Mouse (Mus musculus): ENCODE measurements around the gene Mef2c. TPM values are rescaled to one million over a fixed set of nuclear protein-coding genes. Genes with fewer than 3 reads are reported as not detected.

Gene Mef2c
- polyA plus RNA-seq, 1 experiment = 16.7 TPM

- H3K27me3 ChIP-seq (ENCODE audit: control insufficient read depth, insufficient read depth, low read length) = no peaks in the 10 kb centered on the region
- no peak for TF ChIP-seq CTCF (IDR thresholded peaks at IDR 0.05; ENCODE audit: borderline replicate concordance, insufficient read depth, low read depth, low read length)
- TF ChIP-seq POLR2A (IDR thresholded peaks at IDR 0.05; ENCODE audit: borderline replicate concordance, insufficient read depth, low read length) = no peak
- H3K4me1 ChIP-seq (ENCODE audit: control insufficient read depth, insufficient read depth, low read length) = no peaks in the 10 kb centered on the region
- no peak for DNase-seq
- no peak overlapping the region for H3K4me3 ChIP-seq (replicated peaks; ENCODE audit: insufficient read depth, low read depth, low read length)
- H3K27ac ChIP-seq (ENCODE audit: insufficient read depth, low read length) = no peak overlapping the region
- 73% methylated on average over 4 of the region's 4 CpGs for WGBS
Measured at GRCm38 (mm10) chr13:83573327-83573726, 69.5 kb downstream of the Mef2c start.

GRCm38 (mm10) chr13:83573855-83574583 is 70.2 kb downstream of the Mef2c start:
- Histone ChIP-seq H3K4me1 (ENCODE audit: control insufficient read depth, insufficient read depth, low read length) (no peaks in the 10 kb centered on the region), H3K27me3 (ENCODE audit: control insufficient read depth, insufficient read depth, low read length) (no peaks in the 10 kb centered on the region), H3K4me3 (replicated peaks; ENCODE audit: insufficient read depth, low read depth, low read length) (no peak overlapping the region), H3K27ac (ENCODE audit: insufficient read depth, low read length) (no peak overlapping the region)
- TF ChIP-seq POLR2A (IDR thresholded peaks at IDR 0.05; ENCODE audit: borderline replicate concordance, insufficient read depth, low read length) = no peak
- TF ChIP-seq CTCF (IDR thresholded peaks at IDR 0.05; ENCODE audit: borderline replicate concordance, insufficient read depth, low read depth, low read length) = no peak
- DNase-seq = no peak
- 55% methylated on average over 8 of the region's 8 CpGs for WGBS

- Histone ChIP-seq H3K4me3 (replicated peaks; ENCODE audit: insufficient read depth, low read depth, low read length) (no peak overlapping the region), H3K27ac (ENCODE audit: insufficient read depth, low read length) (no peak overlapping the region), H3K27me3 (ENCODE audit: control insufficient read depth, insufficient read depth, low read length) (no peaks in the 10 kb centered on the region), H3K4me1 (ENCODE audit: control insufficient read depth, insufficient read depth, low read length) (no peaks in the 10 kb centered on the region)
- TF ChIP-seq POLR2A (IDR thresholded peaks at IDR 0.05; ENCODE audit: borderline replicate concordance, insufficient read depth, low read length) = no peak
- TF ChIP-seq CTCF (IDR thresholded peaks at IDR 0.05; ENCODE audit: borderline replicate concordance, insufficient read depth, low read depth, low read length) = no peak
- WGBS = 87% methylated on average over 8 of the region's 8 CpGs
- no peak for DNase-seq
Measured at GRCm38 (mm10) chr13:83574866-83575265, 71.0 kb downstream of the Mef2c start.

DNA sequence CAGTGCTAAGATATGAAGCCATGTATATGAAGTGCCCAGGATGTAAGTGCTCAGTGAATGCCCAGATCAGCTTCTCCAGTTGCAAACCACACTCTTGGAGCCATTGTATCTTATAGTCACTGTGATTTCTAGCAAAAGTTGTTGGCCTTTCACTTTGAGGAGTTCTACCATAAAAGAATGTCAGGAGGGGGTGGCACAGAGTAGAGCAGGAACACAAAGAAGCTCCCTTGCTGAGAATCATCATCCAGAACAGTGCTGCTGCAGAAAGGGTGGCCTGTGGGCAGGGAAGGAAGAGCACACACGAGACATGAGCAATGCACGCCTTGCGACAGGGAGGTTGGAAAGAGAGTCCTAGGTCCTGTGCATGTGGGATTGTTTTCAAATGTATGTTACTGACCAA is 75.6 kb downstream of the Mef2c start:
- Histone ChIP-seq H3K27ac (ENCODE audit: insufficient read depth, low read length) (no peak overlapping the region), H3K4me3 (replicated peaks; ENCODE audit: insufficient read depth, low read depth, low read length) (no peak overlapping the region), H3K27me3 (ENCODE audit: control insufficient read depth, insufficient read depth, low read length) (no peaks in the 10 kb centered on the region), H3K4me1 (ENCODE audit: control insufficient read depth, insufficient read depth, low read length) (no peaks in the 10 kb centered on the region)
- TF ChIP-seq CTCF (IDR thresholded peaks at IDR 0.05; ENCODE audit: borderline replicate concordance, insufficient read depth, low read depth, low read length) (no peak), POLR2A (IDR thresholded peaks at IDR 0.05; ENCODE audit: borderline replicate concordance, insufficient read depth, low read length) (no peak)
- 93% methylated on average over 3 of the region's 3 CpGs for whole genome bisulfite sequencing
- DNase-seq = no peak

DNA sequence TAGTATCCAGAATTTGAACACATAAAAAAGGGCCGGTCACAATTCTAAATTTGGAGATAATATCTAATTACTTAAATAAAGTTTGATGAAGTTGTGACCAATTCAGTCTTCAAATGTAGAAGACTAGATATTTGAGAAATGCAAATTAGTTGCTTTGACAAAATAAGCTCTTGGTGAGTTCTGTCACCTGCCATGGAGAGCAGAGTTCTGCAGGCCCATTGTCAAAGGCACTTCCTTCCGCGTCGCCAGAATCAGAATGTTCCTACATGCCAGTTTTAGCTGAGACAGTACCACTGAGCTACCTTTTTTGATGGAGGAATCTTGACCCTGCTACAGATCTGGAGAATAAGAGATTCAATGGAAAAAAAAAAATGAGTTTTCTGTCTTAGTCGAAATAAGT is 77.0 kb downstream of the Mef2c start:
- no peak overlapping the region for H3K27ac ChIP-seq (ENCODE audit: insufficient read depth, low read length)
- no peaks in the 10 kb centered on the region for H3K4me1 ChIP-seq (ENCODE audit: control insufficient read depth, insufficient read depth, low read length)
- DNase-seq = no peak
- 85% methylated on average over 5 of the region's 5 CpGs for WGBS
- no peak for TF ChIP-seq CTCF (IDR thresholded peaks at IDR 0.05; ENCODE audit: borderline replicate concordance, insufficient read depth, low read depth, low read length)
- no peak for TF ChIP-seq POLR2A (IDR thresholded peaks at IDR 0.05; ENCODE audit: borderline replicate concordance, insufficient read depth, low read length)
- no peak overlapping the region for H3K4me3 ChIP-seq (replicated peaks; ENCODE audit: insufficient read depth, low read depth, low read length)
- H3K27me3 ChIP-seq (ENCODE audit: control insufficient read depth, insufficient read depth, low read length) = no peaks in the 10 kb centered on the region

GRCm38 (mm10) chr13:83582564-83582963 is 78.7 kb downstream of the Mef2c start:
- DNase-seq = no peak
- no peaks in the 10 kb centered on the region for H3K27me3 ChIP-seq (ENCODE audit: control insufficient read depth, insufficient read depth, low read length)
- no peaks in the 10 kb centered on the region for H3K4me1 ChIP-seq (ENCODE audit: control insufficient read depth, insufficient read depth, low read length)
- H3K27ac ChIP-seq (ENCODE audit: insufficient read depth, low read length) = no peak overlapping the region
- 80% methylated on average over 1 of the region's 1 CpGs for WGBS
- H3K4me3 ChIP-seq (replicated peaks; ENCODE audit: insufficient read depth, low read depth, low read length) = no peak overlapping the region
- TF ChIP-seq CTCF (IDR thresholded peaks at IDR 0.05; ENCODE audit: borderline replicate concordance, insufficient read depth, low read depth, low read length) (no peak), POLR2A (IDR thresholded peaks at IDR 0.05; ENCODE audit: borderline replicate concordance, insufficient read depth, low read length) (no peak)

DNA sequence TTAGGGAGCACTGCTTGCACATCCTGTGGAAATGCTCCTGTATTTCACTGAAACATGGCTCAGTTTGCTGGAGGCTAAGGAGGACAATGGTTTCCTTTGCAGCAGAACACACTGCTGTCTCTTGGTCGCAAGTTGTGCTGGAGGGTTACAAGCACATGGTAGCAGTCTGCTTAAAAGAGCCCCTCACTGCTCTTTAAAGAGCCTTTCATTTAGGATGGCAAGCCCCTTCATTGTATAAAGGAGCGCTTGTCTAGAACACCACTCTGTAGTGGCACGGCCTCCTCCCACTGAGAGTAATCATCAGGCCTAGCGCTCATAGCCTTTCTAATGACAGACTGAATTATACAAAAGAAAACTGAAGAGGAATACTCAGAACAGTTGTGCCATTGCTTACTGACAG is 80.0 kb downstream of the Mef2c start:
- Histone ChIP-seq H3K27me3 (ENCODE audit: control insufficient read depth, insufficient read depth, low read length) (no peaks in the 10 kb centered on the region), H3K4me3 (replicated peaks; ENCODE audit: insufficient read depth, low read depth, low read length) (no peak overlapping the region), H3K4me1 (ENCODE audit: control insufficient read depth, insufficient read depth, low read length) (no peaks in the 10 kb centered on the region), H3K27ac (ENCODE audit: insufficient read depth, low read length) (no peak overlapping the region)
- DNase-seq = no peak
- no peak for TF ChIP-seq CTCF (IDR thresholded peaks at IDR 0.05; ENCODE audit: borderline replicate concordance, insufficient read depth, low read depth, low read length)
- no peak for TF ChIP-seq POLR2A (IDR thresholded peaks at IDR 0.05; ENCODE audit: borderline replicate concordance, insufficient read depth, low read length)
- 92% methylated on average over 4 of the region's 4 CpGs for WGBS

DNA sequence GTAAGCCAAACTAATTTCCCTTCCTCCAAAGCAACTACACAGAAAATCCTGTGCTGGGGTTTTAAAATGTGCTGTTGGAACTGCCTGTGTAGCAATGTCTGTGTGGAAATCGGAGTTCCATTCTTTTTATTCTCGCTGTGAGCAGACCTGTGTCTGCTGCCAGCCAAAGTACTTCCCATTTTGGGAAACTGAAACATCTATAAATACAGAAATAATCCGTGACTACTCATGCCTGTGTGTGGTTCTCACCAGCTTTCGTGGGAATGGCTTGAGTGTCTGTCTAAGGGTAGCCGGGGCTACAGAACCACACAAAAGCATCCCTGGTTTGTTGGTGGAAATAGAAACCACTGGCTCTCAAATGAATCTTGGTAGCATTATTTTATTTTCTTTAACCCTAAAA is 81.5 kb downstream of the Mef2c start:
- no peak for DNase-seq
- 69% methylated on average over 5 of the region's 5 CpGs for WGBS
- Histone ChIP-seq H3K27ac (ENCODE audit: insufficient read depth, low read length) (no peak overlapping the region), H3K4me1 (ENCODE audit: control insufficient read depth, insufficient read depth, low read length) (no peaks in the 10 kb centered on the region), H3K4me3 (replicated peaks; ENCODE audit: insufficient read depth, low read depth, low read length) (no peak overlapping the region), H3K27me3 (ENCODE audit: control insufficient read depth, insufficient read depth, low read length) (no peaks in the 10 kb centered on the region)
- TF ChIP-seq POLR2A (IDR thresholded peaks at IDR 0.05; ENCODE audit: borderline replicate concordance, insufficient read depth, low read length) = no peak
- TF ChIP-seq CTCF (IDR thresholded peaks at IDR 0.05; ENCODE audit: borderline replicate concordance, insufficient read depth, low read depth, low read length) = no peak
